Mouse (Mus musculus) testis, postnatal 14 days (tissue): ENCODE measurements at regions not wholly inside any gene's neighbourhood (a gene's known extent, or its start where the extent isn't known, plus 50 kb on each side); places are given as distances from the start of the nearest gene placed in this dataset.

ENCODE experiments used
- DNase-seq: peaks from one replicate; pipeline ENCODE4 v3.0.0; 2021; ENCODE audit warnings: low spot score

DNA sequence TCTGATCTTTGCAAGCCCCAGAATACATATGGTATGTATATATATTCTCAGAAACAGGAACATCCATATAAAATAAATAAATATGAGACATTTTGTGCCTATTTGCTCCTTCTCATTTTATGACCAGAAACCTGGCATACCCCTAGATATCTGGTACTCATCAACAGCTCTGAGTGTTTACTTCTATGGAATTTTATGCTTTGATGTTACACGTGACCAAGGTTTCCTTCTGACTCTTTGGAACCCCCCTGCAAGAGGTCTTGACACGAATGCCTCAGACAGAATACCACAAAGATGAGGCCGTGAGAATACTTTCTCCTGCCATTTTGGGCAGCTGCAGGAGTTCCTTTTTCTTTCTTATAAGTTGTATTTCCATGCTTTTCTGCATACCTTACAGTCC is 85.3 kb upstream of the P2ry1 start:
- DNase-seq = no peak

DNA sequence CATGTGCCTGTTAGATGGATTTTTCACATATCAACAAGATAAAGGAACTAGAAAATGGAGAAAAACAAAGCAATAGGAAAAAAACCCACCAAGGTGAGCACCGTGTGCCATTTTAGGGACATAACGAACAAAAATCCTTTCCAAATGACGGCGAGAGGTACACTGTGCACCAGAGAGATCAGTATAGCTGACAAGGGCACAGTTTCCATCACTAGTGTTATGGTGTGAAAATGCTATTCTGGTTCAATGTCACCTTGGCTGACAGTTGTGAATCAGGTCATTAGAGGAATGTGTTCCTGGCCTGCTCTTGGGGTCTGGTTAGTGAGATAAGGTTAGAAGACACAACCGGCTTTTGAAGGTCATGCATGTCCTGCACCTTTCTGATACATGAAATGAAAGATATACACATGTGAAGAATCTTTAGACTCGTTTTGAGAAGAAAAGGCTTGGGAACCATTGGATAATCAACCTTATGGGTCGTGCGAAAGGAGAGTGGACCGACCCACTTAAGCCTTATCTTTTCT is 76.5 kb upstream of the P2ry1 start:
- DNase-seq = no peak

GRCm38 (mm10) chr3:60928910-60929309 is 73.7 kb upstream of the P2ry1 start:
- DNase-seq = no peak

DNA sequence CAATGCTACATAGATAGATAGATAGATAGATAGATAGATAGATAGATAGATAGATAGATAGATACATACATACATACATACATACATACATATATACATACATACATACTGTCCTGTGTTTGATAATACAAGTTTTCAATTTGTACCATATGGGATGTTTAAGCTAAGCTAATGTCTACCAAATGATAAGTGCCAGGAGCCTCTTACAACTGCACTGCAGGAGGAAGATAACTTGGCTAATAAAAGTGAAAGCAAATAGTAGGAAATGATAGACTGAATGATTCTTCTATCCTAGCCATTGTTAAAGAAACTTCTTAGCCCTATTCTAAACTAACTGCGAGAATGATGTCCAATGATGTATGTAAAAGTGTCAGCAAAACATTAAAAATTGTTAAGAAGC is 68.1 kb upstream of the P2ry1 start:
- no peak for DNase-seq

DNA sequence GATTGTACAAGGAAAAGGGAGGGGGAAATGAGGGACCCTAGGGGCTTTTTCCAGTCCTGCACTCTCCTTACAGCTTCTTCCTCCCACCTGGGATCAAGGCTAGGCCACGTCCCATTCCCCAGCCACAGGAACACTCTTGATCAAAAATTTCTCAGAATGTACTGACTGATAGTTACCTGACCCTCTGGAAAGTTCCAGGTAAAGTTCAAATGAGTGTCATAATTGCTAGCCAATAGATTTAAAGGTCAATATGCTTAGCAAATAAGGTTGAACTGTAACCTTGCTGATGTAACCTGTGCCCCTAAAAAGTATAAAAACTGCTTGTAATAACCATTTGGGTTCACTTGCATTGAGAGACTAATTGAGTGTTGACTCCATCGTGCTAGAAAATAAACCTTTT is 61.1 kb upstream of the P2ry1 start:
- DNase-seq = no peak

DNA sequence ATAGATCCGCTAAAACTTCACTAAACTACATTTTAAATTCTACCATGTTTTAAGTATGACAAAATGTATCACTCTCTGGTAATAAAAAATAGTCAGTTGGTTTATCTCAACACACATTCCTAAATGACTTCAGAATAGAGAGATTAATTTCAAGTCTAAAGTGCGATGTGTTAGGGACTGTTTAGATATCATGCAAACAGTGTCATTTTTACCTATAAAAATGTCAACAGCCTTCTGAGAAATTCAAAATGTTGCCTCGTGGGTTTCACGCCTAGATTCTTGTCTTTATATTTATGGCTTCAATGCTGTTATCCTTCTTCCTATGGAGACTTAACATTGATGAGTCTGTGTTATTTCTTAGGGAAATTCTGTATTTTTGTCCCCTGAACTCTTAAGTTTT is 53.7 kb upstream of the P2ry1 start:
- DNase-seq = no peak
